Mouse (Mus musculus) ES-CJ7 (cell line): Measurements from ENCODE around the gene Nol4l.
A peak's percentile ranks its signal among the peaks of the same experiment; 100 is the strongest.

Experiments
- DNase-seq: peaks from one replicate; pipeline ENCODE4 v3.0.0; 2011; ENCODE audit warnings: low read depth, low spot score

Gene Nol4l

DNA sequence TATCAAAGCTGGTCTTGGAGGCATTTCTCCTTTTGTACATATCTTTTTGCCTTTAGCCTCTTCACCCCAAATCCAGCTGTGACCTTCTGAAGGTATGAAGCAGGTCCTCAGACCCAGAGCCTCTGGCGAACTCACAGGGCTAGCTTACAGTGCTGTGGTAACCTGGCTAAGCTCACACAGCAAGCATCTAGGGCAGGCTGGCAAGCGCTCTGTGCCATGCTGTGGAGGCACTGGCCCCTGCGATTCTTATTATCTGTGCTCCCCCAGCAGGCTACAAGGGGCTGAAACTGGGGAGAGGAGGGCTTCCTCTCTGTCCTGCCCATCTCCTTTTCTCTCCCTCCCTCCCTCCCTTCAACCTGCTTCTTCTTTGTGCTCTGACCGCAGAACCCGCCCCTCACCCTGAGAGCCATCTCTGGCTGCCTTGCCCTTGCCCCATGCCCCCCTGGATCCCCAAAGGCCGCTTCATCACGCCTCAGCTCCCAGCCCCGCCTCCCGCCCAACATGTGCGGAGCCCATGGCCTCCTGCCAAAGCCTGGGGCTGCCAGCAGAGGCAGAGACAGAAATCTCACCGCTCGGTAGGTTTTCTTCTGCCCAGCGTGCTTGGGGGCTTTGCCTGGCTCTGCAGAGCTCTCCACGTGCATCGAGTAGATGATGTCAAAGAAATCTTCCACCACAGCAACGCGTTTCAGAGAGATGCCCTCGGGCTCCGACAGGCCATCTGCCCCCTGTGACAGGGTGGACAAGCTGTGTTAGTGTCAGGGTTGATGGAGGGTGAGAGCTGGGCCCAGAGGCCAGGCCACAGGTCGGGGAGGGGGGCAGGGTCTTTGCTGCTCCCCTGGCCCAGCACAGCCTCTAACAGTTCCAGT lies 46.4 kb downstream of the Nol4l start:
- no peak for DNase-seq

DNA sequence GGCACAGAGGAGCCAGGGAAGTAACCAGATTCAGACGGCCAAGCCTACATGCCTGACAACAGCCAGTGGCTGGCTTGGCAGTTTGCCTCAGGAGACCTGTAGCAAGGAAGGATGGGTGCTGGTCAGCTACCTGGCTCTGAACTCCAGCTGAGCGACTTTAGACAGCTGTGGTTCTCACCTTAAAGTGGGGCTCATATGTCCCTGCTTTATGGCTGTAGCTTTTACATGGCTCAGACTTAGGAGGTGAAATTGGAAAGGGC lies 48.0 kb downstream of the Nol4l start:
- DNase-seq: no peak

DNA sequence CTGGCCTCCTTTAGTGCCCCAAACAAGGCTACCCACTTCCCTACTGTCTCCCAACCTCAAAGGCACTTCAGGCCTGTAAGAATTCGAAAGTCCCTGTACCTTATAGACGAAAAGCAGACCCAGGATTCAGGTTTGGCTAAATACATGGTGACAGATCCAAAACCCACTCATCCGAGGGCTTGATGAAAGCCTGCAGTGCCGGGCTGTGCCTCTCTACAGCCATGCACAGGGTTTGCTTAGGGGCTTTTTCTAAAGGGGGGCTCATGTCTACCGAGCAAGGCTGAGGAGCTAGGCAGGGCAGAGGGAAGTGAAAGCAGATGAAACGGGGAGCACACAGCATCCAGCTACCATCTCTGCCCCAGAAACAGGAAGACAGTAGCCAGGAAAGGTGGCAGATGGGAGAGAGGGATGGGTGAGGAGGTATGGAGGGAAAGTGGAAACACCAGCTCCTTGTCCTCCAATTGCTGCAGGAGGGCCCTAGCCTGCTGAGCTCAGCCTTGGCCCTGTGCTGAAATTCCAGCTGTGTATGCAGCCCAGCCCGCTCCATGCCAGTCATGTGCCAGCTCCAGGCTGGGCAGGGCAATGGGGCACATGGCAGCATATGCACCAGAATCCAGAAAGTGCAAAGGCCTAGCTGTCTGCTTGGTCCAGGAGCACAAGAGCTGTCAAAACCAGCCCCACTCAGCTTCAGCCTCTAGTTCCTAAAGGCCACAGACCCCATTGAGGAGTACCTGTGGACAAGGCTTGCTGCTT lies 48.5 kb downstream of the Nol4l start:
- no peak for DNase-seq

DNA sequence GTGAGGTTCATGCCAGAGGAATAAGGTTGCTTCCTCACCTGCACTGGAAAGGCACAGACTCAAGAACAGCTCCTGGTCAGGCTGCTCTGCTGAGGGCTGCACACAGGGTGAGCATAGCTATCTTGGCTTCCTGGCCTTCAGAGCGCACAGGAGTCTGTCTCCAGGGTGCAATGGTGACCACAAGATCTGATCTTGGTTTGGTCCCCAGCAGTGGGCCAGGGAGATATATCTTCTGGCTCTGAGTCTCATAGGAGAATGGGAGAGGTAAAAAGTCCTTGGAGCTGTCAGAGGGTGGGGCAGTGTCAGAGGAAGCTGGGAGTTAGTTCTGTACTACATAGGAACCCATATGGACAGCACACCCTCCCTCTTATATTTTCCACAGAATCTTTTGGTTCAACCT lies 50.3 kb downstream of the Nol4l start:
- no peak for DNase-seq

DNA sequence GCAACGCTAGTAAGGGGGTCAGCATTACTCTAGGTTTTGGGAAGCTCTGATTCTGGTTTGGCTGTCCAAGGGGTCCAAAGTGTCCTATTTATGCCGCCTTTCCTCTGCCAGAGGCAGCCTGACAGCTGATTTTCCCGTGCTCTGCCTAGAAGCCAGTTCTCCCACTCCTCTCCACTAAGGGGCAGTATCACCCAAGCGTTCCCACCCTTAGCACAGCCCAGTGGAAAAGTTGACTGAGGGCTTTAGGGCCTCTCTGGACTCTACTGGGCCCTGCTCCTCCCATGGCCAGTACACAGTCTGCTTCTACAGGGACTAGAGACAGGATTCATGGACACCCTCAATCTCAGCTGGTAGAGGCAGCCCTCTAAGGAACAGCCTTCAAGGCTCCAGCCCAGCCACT lies 51.2 kb downstream of the Nol4l start:
- peak; percentile 38 for DNase-seq

DNA sequence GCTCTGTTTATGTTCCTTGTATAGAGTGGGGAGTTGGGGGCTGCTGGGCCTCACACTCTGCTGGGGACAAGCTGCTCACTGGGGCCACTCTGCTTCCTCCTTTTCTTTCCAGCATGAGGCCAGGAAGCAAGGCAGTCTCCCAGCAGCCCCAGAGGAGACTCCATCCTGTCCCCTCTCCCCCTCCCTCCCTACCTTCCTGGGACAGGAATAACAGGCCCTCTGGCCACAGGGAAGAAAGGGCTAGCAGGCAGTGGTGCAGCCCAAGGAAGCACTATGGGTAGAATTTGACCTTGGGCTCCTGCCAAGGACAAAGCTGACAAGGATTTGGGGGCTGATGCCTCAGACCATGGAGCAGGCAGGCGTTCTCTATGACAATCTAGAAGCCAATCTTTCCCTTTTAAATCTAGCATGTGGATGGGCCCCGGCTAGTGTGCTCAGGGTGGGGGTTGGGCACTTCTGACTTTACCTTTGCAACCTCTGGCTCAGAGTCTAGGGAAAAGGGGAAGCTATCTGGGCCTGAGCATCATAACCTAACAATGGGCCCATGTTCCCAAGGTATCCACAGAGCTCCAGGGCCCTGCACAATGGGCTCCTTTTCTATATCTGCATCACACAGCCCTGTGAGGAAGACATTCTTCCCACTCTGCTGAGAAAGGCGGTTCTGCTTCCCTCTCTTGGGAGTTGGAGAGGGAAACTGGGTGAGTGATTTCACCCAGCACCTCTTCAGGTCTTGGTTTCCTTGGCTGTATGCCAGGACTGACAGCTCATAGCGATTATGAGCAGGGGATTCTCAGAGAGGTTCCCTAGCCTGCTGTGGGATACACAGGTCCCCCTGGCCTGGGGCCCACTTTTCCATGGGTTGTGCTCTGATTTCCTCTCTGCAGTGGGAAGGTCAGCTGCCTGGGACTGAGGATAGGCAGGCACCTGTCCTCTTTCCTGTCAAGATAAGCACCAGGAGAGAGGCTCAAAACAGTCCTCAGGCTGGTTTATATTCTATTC lies 54.4 kb downstream of the Nol4l start:
- DNase-seq: no peak

DNA sequence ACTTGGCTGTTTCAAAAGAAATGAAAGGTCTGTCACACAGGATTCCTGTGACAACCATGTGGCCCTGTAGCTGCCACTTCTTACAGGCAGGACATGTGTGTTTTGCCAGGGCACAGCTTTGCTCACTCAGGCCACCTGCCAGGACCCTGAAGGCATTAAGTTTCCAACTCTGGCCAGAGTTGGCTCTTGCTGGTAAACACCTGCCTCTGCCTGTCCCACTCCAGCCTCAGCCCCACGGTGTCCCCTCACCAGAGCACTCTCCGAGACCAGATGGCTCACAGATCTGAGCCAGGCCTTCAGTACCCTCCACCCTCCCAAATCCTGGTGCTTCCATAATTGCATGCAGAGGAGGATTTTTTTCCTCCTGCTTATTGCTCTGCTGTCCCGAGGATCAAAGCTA lies 58.8 kb downstream of the Nol4l start:
- no peak for DNase-seq

DNA sequence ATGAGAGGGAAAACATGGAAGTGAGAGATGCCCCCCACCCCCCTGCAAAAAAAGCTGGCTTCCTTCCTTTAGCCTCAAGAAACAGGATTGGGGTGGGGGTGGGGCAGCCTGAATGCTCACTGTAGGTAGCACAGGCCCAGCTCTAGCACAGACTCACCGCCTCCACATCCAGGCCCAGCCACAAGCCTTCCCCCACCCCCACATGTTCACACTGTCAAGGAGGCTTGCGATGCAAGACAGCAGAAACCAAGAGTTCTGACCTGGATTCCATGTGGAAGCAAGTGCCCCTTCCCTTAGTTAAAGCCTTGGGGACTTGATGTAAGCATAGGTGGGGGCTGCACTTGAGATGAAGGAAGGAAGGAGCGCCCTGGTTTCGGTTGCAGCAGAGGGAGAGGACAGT lies 60.0 kb downstream of the Nol4l start:
- DNase-seq: no peak

DNA sequence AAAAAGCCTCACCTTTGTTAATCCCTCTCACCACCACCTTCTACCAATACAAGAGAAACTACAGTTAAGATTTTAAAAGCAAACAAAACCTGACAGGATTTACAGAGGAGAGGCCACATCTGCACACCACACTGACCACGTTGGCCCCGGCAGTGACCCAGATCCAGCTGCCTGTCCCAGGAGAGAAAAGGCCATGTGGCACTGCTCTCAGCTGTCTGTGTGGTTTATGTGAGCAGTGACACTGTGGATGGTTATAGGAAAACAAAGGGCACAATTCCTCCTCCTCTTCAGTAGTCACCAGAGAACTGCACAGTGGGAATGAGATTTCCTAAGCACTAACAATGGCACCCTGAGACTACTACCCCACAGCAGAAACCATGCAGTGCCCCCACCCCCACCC lies 60.5 kb downstream of the Nol4l start:
- no peak for DNase-seq

DNA sequence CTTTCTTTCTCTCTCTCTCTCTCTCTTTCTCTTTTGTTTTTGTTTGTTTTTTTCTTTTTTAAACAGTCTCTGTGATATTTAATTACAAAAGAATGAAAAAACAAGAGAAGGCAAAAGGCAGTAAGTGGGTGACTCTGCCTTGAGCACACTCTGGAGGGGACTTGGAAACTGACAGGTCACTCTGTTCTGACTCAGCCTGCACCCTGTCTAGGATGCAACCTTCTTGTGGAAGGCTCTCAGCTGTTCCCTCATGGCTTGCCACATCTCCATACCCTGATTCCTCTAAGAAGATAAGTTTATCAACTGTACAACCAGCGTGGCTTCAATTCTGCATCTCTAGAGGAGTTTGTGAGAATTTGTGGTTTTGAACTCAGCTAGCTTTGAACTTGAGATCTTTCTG lies 62.4 kb downstream of the Nol4l start:
- DNase-seq: no peak

DNA sequence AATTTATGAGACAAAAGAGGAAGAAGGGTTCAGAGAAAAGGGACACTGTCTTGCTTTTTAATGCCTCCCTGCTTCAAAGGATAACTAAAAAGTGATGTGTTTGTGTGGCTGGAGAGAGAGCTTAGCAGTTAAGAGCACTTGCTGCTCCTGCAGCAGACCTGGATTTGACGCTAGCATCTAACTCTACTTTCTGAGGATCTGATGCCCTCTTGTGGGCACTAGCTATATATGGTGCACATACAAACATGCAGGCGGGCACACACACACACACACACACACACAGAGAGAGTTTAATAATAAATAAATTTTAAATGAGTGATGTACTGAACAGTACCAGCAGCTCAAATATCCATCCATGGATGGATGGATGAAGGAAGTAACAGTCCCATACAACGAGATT lies 66.5 kb downstream of the Nol4l start:
- peak; percentile 73 for DNase-seq

DNA sequence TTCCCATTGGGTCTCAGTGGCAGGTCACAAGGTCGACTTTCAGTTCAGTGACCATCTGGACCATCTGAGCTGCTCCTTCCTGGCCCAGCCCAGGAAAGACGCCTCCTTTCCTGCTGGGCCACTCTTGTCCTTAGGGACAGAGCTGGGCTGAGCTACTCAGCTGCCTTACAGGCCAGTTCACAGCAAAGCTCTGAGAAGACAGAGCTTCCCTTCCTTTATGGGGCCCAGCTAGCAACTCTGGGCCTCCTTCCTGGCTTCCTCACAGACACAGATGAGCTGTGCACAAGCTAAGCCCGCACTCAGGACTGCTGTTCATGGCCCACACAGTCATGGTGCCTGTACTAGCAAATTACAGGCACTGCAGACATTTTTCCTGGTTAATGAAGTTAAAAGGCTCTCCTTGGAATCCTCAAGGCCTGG lies 71.7 kb downstream of the Nol4l start:
- DNase-seq: no peak

DNA sequence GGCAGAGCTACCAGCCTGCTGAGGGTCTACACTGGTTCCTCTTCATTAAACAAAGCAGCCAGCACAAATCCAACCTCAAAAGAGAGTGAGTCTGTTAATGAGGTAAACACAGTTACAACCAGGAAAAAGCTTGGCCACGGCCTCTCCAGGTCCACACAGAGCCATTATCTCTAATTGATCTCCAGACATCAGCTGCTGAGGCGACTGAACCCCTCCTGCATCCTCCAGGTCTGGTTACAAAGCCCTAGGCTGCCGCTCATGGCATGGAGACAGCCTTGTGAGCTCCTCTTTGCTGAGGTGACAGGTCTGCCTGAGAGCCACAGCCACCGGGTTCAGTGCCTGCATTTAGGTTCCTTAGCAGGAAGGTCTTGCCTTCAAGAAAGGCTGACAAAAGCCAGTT lies 72.3 kb downstream of the Nol4l start:
- no peak for DNase-seq

DNA sequence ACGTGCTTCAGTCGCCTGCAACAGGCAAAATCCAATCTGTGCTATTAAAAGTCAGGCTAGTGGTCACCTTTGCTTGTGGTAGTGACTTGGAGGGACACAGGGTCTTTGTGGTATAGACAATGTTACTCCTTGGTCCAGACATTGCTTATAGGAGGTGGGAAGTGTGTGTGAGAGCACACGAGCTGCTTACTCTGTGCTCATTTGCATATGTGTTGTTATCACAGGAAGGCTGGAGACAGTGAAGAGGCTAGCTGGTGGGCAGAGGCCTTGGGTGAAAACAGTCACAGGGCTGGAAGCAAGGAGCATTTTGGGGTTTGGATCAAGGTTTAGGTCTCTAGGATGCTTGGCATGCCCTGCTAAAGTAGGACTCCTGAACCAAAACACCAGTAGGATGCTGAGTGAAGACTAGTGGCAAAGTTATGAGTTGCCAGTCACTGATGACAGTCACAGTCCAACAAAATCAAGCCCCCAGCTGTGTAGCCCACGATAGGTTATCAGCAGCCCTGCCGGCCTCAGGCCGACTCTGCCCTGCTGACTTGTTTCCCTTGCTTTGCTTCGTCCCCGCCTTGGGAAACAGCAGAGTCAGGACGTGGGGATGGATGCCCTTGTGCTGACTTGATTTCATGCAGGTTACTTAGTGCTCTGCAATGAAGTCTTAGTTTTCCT lies 74.8 kb downstream of the Nol4l start:
- DNase-seq: no peak

DNA sequence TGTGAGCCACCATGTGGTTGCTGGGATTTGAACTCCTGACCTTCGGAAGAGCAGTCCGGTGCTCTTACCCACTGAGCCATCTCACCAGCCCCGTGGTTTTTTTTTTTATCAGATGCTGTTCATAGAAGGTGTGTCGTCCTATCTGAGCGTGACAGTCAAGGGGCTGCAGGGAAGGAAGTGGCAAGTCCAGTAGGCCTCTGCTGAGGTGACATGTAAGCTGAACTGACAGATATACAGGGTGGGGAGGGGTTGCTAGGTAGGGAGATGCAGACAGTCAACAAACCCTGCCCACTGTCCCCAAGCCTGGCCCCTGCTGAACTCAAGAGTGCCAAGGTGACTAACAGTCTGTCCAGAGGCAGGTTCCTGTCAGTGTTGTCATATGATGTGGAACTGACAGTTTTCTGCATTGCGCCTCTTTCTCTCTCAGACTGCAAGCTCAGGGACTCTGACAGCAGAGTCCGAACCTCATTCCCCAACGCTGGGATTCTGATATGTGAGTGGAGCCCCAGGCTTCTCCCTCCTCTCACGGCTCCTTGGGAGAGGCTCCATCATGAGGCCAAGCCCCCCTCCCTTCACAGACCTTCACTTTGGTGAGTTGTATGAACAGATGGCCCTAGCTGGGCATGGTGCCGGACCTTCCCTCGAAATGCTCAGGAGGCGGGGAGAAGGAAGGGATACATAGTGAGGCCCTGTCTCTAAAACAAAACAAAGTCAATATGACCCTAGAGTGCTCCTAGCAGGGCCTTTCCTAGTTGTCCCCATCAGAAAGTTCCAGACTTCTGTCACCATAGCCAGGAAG lies 75.6 kb downstream of the Nol4l start:
- DNase-seq: no peak

DNA sequence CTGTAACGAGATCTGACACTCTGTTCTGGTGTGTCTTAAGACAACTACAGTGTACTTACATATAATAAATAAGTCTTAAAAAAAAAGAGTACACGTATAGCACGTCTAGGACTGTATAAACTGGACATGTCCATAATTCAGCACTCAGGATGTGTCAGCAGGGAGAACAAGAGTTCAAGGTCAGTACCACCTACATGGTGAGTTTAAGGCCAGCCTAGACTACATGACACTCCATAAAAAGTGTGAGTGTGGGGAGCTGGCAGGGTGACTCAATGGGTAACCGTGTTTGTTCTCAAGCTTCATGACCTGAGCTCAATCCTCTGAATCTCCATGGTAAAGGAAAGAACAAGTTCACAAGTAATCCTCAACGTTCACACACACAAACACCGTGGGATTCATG lies 81.3 kb downstream of the Nol4l start:
- no peak for DNase-seq

DNA sequence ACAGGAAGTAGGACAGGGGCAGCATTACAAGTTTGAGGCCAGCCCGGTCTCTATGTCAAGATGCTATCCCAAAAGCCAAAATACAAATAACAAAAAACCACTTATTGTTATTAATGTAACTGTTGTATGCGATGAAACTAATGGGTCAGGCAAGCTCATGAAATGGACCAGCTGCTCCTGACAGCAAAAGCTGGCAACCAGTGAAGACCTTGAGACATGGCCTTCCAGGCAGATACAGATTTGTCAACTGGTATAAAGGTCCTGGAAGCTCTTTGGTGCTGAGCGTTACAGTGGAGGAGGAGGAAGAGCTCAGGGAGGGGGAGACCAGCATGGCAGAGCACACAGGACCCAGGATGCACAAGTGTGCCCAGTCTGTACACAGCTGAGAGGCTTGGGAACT lies 82.1 kb downstream of the Nol4l start:
- DNase-seq: no peak

DNA sequence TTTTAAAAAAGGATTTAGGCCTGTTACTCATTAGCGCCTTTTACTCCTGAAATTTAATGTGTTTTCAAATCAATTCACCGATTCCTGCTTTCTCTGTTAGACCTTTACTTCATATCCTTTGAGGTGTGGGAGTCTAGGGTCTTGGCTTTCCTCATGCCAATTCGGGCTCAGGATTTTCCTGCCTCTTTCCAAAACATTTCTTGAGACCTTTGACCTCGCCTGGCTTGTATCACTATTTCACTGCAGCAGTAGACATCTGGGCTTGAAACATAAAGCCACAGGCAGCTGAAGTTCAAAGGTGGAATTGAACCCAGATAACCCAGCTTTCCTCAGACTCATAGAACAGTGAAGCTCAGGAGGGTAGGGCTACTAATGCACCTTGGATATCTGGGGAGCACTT lies 83.3 kb downstream of the Nol4l start:
- DNase-seq: no peak

DNA sequence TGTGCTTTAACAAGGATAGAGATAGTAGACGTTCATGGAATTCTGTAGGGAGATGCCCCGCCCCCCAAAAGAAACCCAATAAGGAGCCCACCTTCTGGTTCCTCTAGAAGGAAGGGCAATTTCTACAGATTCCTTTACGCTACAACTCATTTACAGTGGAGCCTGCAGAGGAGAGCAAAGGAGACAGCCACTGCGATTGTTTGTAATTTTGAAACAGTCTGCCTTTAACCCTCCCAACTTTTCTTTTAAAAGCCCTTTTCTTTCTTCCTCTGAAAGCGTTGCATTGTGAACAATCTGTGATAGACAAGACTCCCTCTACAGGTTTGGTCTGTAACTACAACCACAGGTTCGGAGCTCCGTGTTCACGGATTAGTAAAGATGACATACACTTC lies 83.8 kb downstream of the Nol4l start:
- DNase-seq: peak; percentile 77

DNA sequence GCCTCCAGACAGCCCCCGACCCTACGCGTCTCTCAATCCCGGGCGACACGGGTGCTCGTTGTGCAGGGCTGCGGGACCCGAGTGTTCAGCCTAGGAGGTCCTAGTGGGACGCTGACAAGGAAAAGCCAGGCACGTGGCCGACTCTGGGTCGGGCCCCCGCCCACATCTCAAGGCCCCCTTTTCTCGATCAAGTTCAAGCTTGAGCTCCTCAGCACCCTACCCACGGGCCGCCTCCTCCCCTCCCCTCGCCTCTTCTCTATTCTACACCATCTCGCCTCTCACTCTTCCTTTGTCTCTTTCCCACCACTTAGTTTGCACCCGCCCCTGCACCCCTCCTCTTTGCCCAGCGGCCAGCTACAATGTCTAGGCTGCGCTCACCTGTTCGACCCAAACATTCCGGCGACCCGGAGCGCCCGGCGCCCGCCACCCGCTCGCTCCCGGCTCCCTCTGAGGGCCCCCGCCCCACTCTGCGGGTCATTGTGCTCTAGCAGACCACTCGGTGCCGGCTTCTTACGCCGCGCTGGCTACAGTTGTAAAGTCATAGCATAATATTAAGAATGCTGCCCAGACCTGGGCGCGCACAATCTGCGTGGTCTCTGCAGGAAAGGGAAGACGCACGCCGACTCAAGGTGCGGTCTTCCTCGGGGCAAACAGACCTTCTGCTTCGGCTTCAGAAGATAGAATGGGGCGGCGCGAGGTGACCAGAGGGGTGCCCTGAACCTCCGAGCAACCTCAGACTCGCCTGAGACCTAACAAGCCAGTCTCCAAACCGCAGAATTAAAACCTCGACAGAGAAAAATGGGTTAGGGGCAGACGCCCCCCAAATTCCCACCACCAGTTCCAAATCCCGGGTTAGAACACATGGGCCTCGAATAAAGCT lies 84.4 kb downstream of the Nol4l start:
- peak; percentile 25 for DNase-seq
